ENCODE assay signal across 9 mouse cellular contexts in the genomic region with DNA sequence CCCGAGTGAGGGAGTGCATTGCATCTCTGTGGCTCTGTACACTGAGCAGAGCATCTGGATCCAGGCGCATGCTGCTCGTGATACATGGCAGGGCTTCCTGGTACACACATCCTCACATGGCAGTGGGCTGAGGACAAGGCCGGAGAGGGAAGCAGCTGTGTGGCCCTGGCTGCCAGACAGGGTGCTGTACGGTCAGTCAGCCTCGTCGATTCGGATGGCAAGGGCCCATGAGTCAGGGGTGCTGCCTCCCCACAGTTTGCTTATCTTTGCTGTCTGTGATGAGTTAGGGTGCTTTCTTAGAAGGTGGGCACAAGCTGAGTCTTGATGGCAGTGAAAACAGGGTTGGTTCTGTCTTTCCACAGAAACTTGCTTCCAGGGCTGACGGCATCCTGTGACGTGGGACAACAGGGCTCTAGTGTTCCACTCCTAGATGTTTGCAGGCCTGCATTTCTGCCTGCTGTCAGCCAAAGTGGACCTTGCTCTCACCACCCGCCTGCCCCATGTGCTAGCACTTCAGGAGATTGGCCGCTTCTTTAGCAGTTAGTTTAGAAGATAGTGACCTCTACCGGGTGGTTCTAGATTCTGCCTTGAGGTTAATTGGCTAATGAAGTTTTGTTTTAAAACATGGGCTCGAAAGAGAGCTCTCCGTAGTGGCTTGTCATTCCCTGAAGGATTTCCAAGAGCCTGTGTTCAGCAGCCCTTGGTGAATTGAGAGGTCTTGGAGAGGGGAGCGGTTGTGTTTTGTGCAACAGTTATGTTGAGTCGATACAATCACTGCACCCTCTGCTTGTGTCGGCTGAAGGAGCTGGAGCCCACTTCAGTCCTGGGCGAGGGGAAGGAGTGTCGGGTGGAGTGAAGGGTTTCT. TPM values are rescaled to one million over a fixed set of nuclear protein-coding genes. Genes with fewer than 3 reads are reported as not detected.
DNase-seq lines count a peak whose midpoint lies in the region; ATAC-seq lines count a peak whose summit lies in the region.
"Had no signal": no experiment of that assay in that cellular context is flagged by ENCODE, and none has a peak within 500 bp of the region (broad histone marks: within the 10 kb centered on the region; RNA-seq: fewer than 3 reads in every experiment).

No protein-coding gene starts in this region.

- H3K27ac ChIP-seq in liver, embryonic 11.5 days (ENCODE audit: low read depth, low read length) = no peak overlapping the region

- H3K9me3 ChIP-seq in liver, embryonic 11.5 days (ENCODE audit: control insufficient read depth, low read length) = no peaks in the 10 kb centered on the region

- peak; percentile 42 for ATAC-seq in liver, embryonic 11.5 days (replicated peaks; ENCODE audit: low FRiP score)

- H3K4me3 ChIP-seq in liver, embryonic 11.5 days (ENCODE audit: low read depth, low read length) = no peak overlapping the region

- H3K9ac ChIP-seq in liver, embryonic 11.5 days (ENCODE audit: low read depth, low read length) = no peak overlapping the region

- no peaks in the 10 kb centered on the region for H3K27me3 ChIP-seq in liver, embryonic 11.5 days (replicated peaks; ENCODE audit: control insufficient read depth, insufficient read depth, low read length)

- H3K36me3 ChIP-seq in liver, embryonic 11.5 days (ENCODE audit: control insufficient read depth, insufficient read depth, low read length) = peaks cover 18% of the 10 kb centered on the region

- peaks cover 8% of the 10 kb centered on the region for H3K4me1 ChIP-seq in liver, embryonic 11.5 days (replicated peaks; ENCODE audit: control insufficient read depth, insufficient read depth, low read length)

- 86% methylated on average over 20 of the region's 20 CpGs for WGBS in liver, embryonic 11.5 days

- H3K4me2 ChIP-seq in liver, embryonic 11.5 days = no peak overlapping the region

- peak; percentile 52 for DNase-seq in adrenal gland, postnatal 14 days
- DNase-seq in adrenal gland, adult 18-20 months (ENCODE audit: low spot score in 2 of 2) = no peak
- peak; percentile 59 for DNase-seq in layer of hippocampus, adult 9-11 months
- no peak for DNase-seq in layer of hippocampus, adult 9-10 months (ENCODE audit: low spot score)
- DNase-seq in liver, embryonic 11.5 days (ENCODE audit: low spot score) = no peak
- DNase-seq in yolk sac, embryonic 10.5 days (ENCODE audit: low spot score) = peak; percentile 68
- DNase-seq in gastrocnemius, postnatal 4 days (ENCODE audit: low spot score in 2 of 2) = no peak
- no peak for DNase-seq in c-Kit-positive CD71-positive TER-119-positive erythroid progenitor cells, embryonic 14.5 days (ENCODE audit: low spot score)
- DNase-seq: right cerebral cortex, postnatal 4 days had no signal

RNA-seq across cellular contexts. Expression of gene Jade1, which starts 35.4 kb away (rescaled TPM):
- 42.8 and 43.5 TPM in 2 replicates for total RNA-seq in adrenal gland, postnatal 14 days (2021)
- total RNA-seq in adrenal gland, adult 18-20 months (2021) = 10 to 100 TPM; 42.0 to 46.9 TPM
- 16.7 and 18.6 TPM in 2 replicates for polyA plus RNA-seq in liver, embryonic 11.5 days (2014; fragmentation: Nextera tagmentation; extraction: Ambion mirVana)
- 10 to 100 TPM; 36.6 to 37.3 TPM for total RNA-seq in gastrocnemius, postnatal 4 days (2021)

Comparison
In these comparisons a context has a peak if more than half of its experiments do, and no peak if none do; other contexts are left out.
1. DNase-seq: peak in adrenal gland, postnatal 14 days (single experiment), layer of hippocampus, adult 9-11 months (single experiment) and yolk sac, embryonic 10.5 days (single experiment); none in adrenal gland, adult 18-20 months (0 of 2), layer of hippocampus, adult 9-10 months (single experiment), liver, embryonic 11.5 days (single experiment), gastrocnemius, postnatal 4 days (0 of 2) and c-Kit-positive CD71-positive TER-119-positive erythroid progenitor cells, embryonic 14.5 days (single experiment).